Mouse (Mus musculus) spleen, postnatal 0 days (tissue): ENCODE data around the gene Vmn1r224. TPM values are rescaled to one million over a fixed set of nuclear protein-coding genes. Genes with fewer than 3 reads are reported as not detected.

Source experiments
- polyA plus RNA-seq: library from polyadenylated mRNA; unstranded; fragments of >200 nt; fragmentation: Nextera tagmentation; extraction: Ambion mirVana; gene quantifications from 2 replicates; pipeline ENCODE4 v1.2.1, GENCODE M21; 2015

Gene Vmn1r224
- not detected in 2 replicates for polyA plus RNA-seq

DNA sequence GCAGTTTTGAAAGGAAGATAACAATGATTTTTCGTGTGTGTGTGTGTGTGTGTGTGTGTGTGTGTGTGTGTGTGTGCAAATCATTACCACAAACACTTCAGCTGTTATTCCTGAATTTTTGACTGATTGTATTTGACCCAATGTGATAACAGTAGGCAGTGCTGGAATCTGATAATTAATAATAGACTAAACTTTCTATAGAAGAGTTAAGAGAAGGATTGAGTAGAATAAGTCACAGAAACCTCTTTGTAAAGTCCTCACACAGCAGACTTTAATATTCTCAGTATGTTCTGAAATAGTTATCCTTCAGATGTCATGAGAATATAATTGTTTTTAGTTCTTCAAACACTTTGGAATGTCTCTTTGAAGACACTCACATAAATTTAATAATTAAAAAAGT is at the start of gene Vmn1r224:
Gene Vmn1r224, plus strand, starts transcription at position 301 of the 400 bp plus-strand sequence.

Other genes with a start within 250 kb of the Vmn1r224 start
- not detected in 2 replicates for gene Fpr-rs6, start 231.0 kb upstream of the Vmn1r224 start, polyA plus RNA-seq
- gene Vmn2r105, start 179.1 kb upstream of the Vmn1r224 start, polyA plus RNA-seq: not detected in 2 replicates
- gene Vmn2r106, start 128.6 kb upstream of the Vmn1r224 start, polyA plus RNA-seq: not detected in 2 replicates
- gene Vmn2r107, start 68.9 kb upstream of the Vmn1r224 start, polyA plus RNA-seq: not detected in 2 replicates
- not detected in 2 replicates for gene Vmn2r108, start 67.2 kb downstream of the Vmn1r224 start, polyA plus RNA-seq
- gene Vmn1r225, start 84.0 kb downstream of the Vmn1r224 start, polyA plus RNA-seq: not detected in 2 replicates
- not detected in 2 replicates for gene Vmn2r109, start 150.6 kb downstream of the Vmn1r224 start, polyA plus RNA-seq
- gene Vmn2r110, start 182.3 kb downstream of the Vmn1r224 start, polyA plus RNA-seq: 0.01 and 0.02 TPM in 2 replicates
- gene Fpr-rs3, start 210.7 kb downstream of the Vmn1r224 start, polyA plus RNA-seq: not detected in 2 replicates